Mouse (Mus musculus) limb, embryonic 15.5 days (tissue): ENCODE measurements at regions not wholly inside any gene's neighbourhood (a gene's known extent, or its start where the extent isn't known, plus 50 kb on each side); places are given as distances from the start of the nearest gene placed in this dataset.

Experiments
- ATAC-seq: fragments of 200-750 bp; cut with Nextera tagmentation; 2 replicates; pipeline ENCODE4 v1.8.0; 2017; ENCODE audit warnings: low read depth, moderate TSS enrichment; ENCODE audit not compliant: insufficient number of reproducible peaks, low FRiP score, low TSS enrichment
- H3K27ac ChIP-seq: fragments of 300-500 bp; sonication (generic); 2 replicates; pipeline ENCODE4 v1.5.1; 2015; ENCODE audit warnings: moderate library complexity, mild to moderate bottlenecking, inconsistent platforms
- H3K27me3 ChIP-seq: fragments of 300-500 bp; sonication (generic); 2 replicates; pipeline ENCODE4 v1.6.1; 2015; ENCODE audit warnings: inconsistent platforms
- H3K36me3 ChIP-seq: fragments of 300-500 bp; sonication (generic); 2 replicates; pipeline ENCODE4 v1.6.1; 2015; ENCODE audit warnings: inconsistent platforms
- H3K4me1 ChIP-seq: fragments of 300-500 bp; sonication (generic); 2 replicates; pipeline ENCODE4 v1.6.1; 2015; ENCODE audit warnings: inconsistent platforms
- H3K4me2 ChIP-seq: fragments of 300-500 bp; sonication (generic); 2 replicates; pipeline ENCODE4 v1.6.1; 2015; ENCODE audit warnings: mild to moderate bottlenecking, inconsistent platforms
- H3K4me3 ChIP-seq: fragments of 300-500 bp; sonication (generic); 2 replicates; pipeline ENCODE4 v1.5.1; 2015; ENCODE audit warnings: mild to moderate bottlenecking, inconsistent platforms
- H3K9ac ChIP-seq: fragments of 300-500 bp; sonication (generic); 2 replicates; pipeline ENCODE4 v1.6.1; 2015; ENCODE audit warnings: inconsistent platforms
- H3K9me3 ChIP-seq: fragments of 300-500 bp; sonication (generic); 2 replicates; pipeline ENCODE4 v1.6.1; 2016; ENCODE audit warnings: inconsistent platforms
- whole genome bisulfite sequencing: fragments of 180-500 bp; shearing (Covaris S2); methylation state at CpG from one replicate; pipeline ENCODE4 v1.1.7; 2015; 5-methylcytosine and 5-hydroxymethylcytosine counted together

GRCm38 (mm10) chr2:75119599-75119998 lies 294.0 kb downstream of the Mtx2 start:
- no peak overlapping the region for H3K4me2 ChIP-seq
- no peak overlapping the region for H3K9ac ChIP-seq
- H3K4me3 ChIP-seq: no peak overlapping the region
- no peak overlapping the region for H3K27ac ChIP-seq
- no peaks in the 10 kb centered on the region for H3K4me1 ChIP-seq
- H3K27me3 ChIP-seq: peaks cover 22% of the 10 kb centered on the region
- no peaks in the 10 kb centered on the region for H3K36me3 ChIP-seq
- WGBS: 93% methylated on average over 9 of the region's 9 CpGs
- no peaks in the 10 kb centered on the region for H3K9me3 ChIP-seq
- ATAC-seq: no peak

GRCm38 (mm10) chr2:75133298-75134080 lies 307.9 kb downstream of the Mtx2 start:
- Histone ChIP-seq H3K9ac (no peak overlapping the region), H3K27me3 (peaks cover 72% of the 10 kb centered on the region), H3K4me3 (no peak overlapping the region), H3K36me3 (no peaks in the 10 kb centered on the region), H3K9me3 (no peaks in the 10 kb centered on the region), H3K27ac (no peak overlapping the region), H3K4me1 (peaks cover 11% of the 10 kb centered on the region), H3K4me2 (no peak overlapping the region)
- WGBS: 42% methylated on average over 10 of the region's 10 CpGs
- no peak for ATAC-seq

- Histone ChIP-seq H3K4me2 (no peak overlapping the region), H3K27ac (no peak overlapping the region), H3K27me3 (peaks cover 84% of the 10 kb centered on the region), H3K9ac (no peak overlapping the region), H3K4me1 (peaks cover 15% of the 10 kb centered on the region), H3K9me3 (no peaks in the 10 kb centered on the region), H3K36me3 (no peaks in the 10 kb centered on the region), H3K4me3 (peak overlapping the region; percentile 34; the same call in 1 of the 2 replicates)
- no peak for ATAC-seq
- 14% methylated on average over 8 of the region's 8 CpGs for WGBS
These were observed 311.0 kb downstream of the Mtx2 start for GRCm38 (mm10) chr2:75136618-75137017.

- Histone ChIP-seq H3K27me3 (peaks cover 85% of the 10 kb centered on the region), H3K9me3 (no peaks in the 10 kb centered on the region), H3K4me3 (peak overlapping the region; percentile 34), H3K4me2 (peak overlapping the region; percentile 59), H3K27ac (no peak overlapping the region), H3K9ac (no peak overlapping the region), H3K36me3 (no peaks in the 10 kb centered on the region), H3K4me1 (peaks cover 15% of the 10 kb centered on the region)
- ATAC-seq: peak; percentile 35; the same call in 1 of the 2 replicates
- 2% methylated on average over 39 of the region's 42 CpGs for WGBS
These were observed 311.8 kb downstream of the Mtx2 start for GRCm38 (mm10) chr2:75137133-75137982.

- peak; percentile 40; the same call in 1 of the 2 replicates for ATAC-seq
- H3K36me3 ChIP-seq: no peaks in the 10 kb centered on the region
- peak overlapping the region; percentile 34 for H3K4me3 ChIP-seq
- peaks cover 15% of the 10 kb centered on the region for H3K4me1 ChIP-seq
- no peak overlapping the region for H3K27ac ChIP-seq
- no peaks in the 10 kb centered on the region for H3K9me3 ChIP-seq
- 2% methylated on average over 29 of the region's 29 CpGs for WGBS
- H3K9ac ChIP-seq: no peak overlapping the region
- H3K27me3 ChIP-seq: peaks cover 87% of the 10 kb centered on the region
- H3K4me2 ChIP-seq: peak overlapping the region; percentile 59
These were observed 312.6 kb downstream of the Mtx2 start for GRCm38 (mm10) chr2:75137983-75138745.

GRCm38 (mm10) chr2:75138746-75139060 lies 313.1 kb downstream of the Mtx2 start:
- H3K9me3 ChIP-seq: no peaks in the 10 kb centered on the region
- WGBS: 15% methylated on average over 9 of the region's 9 CpGs
- no peak overlapping the region for H3K4me3 ChIP-seq
- no peak overlapping the region for H3K9ac ChIP-seq
- H3K27me3 ChIP-seq: peaks cover 87% of the 10 kb centered on the region
- H3K4me1 ChIP-seq: peaks cover 15% of the 10 kb centered on the region
- H3K4me2 ChIP-seq: no peak overlapping the region
- no peaks in the 10 kb centered on the region for H3K36me3 ChIP-seq
- H3K27ac ChIP-seq: no peak overlapping the region
- ATAC-seq: no peak

GRCm38 (mm10) chr2:75139544-75139943 lies 313.9 kb downstream of the Mtx2 start:
- Histone ChIP-seq H3K36me3 (no peaks in the 10 kb centered on the region), H3K9ac (no peak overlapping the region), H3K4me1 (peaks cover 15% of the 10 kb centered on the region), H3K27ac (no peak overlapping the region), H3K27me3 (peaks cover 87% of the 10 kb centered on the region), H3K4me2 (no peak overlapping the region), H3K9me3 (no peaks in the 10 kb centered on the region), H3K4me3 (no peak overlapping the region)
- no peak for ATAC-seq
- 30% methylated on average over 2 of the region's 2 CpGs for WGBS

- Histone ChIP-seq H3K9ac (no peak overlapping the region), H3K4me1 (peaks cover 8% of the 10 kb centered on the region)
These were observed 317.1 kb downstream of the Mtx2 start for GRCm38 (mm10) chr2:75142675-75143074.

GRCm38 (mm10) chr2:75144861-75145260 lies 319.3 kb downstream of the Mtx2 start:
- no peak for ATAC-seq
- 75% methylated on average over 12 of the region's 12 CpGs for WGBS
- Histone ChIP-seq H3K4me3 (no peak overlapping the region), H3K9me3 (no peaks in the 10 kb centered on the region), H3K4me1 (no peaks in the 10 kb centered on the region), H3K27ac (no peak overlapping the region), H3K9ac (no peak overlapping the region), H3K4me2 (no peak overlapping the region), H3K36me3 (no peaks in the 10 kb centered on the region), H3K27me3 (peaks cover 85% of the 10 kb centered on the region)

More at GRCm38 (mm10) chr2:75142675-75143074, 317.1 kb downstream of the Mtx2 start:
- H3K27ac ChIP-seq: no peak overlapping the region
- H3K9me3 ChIP-seq: no peaks in the 10 kb centered on the region
- no peak overlapping the region for H3K4me2 ChIP-seq
- peaks cover 88% of the 10 kb centered on the region for H3K27me3 ChIP-seq
- ATAC-seq: no peak
- 17% methylated on average over 2 of the region's 2 CpGs for WGBS
- no peak overlapping the region for H3K4me3 ChIP-seq
- H3K36me3 ChIP-seq: no peaks in the 10 kb centered on the region

- H3K4me3 ChIP-seq: no peak overlapping the region
- peaks cover 84% of the 10 kb centered on the region for H3K27me3 ChIP-seq
- no peaks in the 10 kb centered on the region for H3K4me1 ChIP-seq
- ATAC-seq: no peak
- H3K36me3 ChIP-seq: no peaks in the 10 kb centered on the region
- H3K9ac ChIP-seq: no peak overlapping the region
- H3K9me3 ChIP-seq: no peaks in the 10 kb centered on the region
- WGBS: 27% methylated on average over 6 of the region's 6 CpGs
- H3K27ac ChIP-seq: no peak overlapping the region
- no peak overlapping the region for H3K4me2 ChIP-seq
These were observed 320.7 kb downstream of the Mtx2 start for GRCm38 (mm10) chr2:75146256-75146655.

GRCm38 (mm10) chr2:75147399-75147798 lies 321.8 kb downstream of the Mtx2 start:
- 30% methylated on average over 9 of the region's 9 CpGs for WGBS
- Histone ChIP-seq H3K4me2 (no peak overlapping the region), H3K9me3 (no peaks in the 10 kb centered on the region), H3K27ac (no peak overlapping the region), H3K4me1 (no peaks in the 10 kb centered on the region), H3K9ac (no peak overlapping the region), H3K27me3 (peaks cover 79% of the 10 kb centered on the region), H3K4me3 (no peak overlapping the region), H3K36me3 (no peaks in the 10 kb centered on the region)
- ATAC-seq: no peak
